Mouse (Mus musculus): ENCODE results near the gene AC170998.1.
"Not testable (repeated sequence)": the region's sequence is repeated elsewhere in the genome, so short reads cannot be mapped to it uniquely, and the experiment has no call there.

- TF ChIP-seq POLR2A (IDR thresholded peaks at IDR 0.05; ENCODE audit: control insufficient read depth, extremely low read depth, insufficient read depth, low read length, poor library complexity); CTCF (IDR thresholded peaks at IDR 0.05; ENCODE audit: borderline replicate concordance, control insufficient read depth, extremely low read depth, insufficient read depth, low read length, poor library complexity): not testable (repeated sequence)
Measured at GRCm38 (mm10) chr17:28774303-28774702, 48.4 kb downstream of the AC170998.1 start.
